Mouse (Mus musculus) forebrain, embryonic 14.5 days (tissue): ENCODE results near the gene Robo1. TPM values are rescaled to one million over a fixed set of nuclear protein-coding genes. Genes with fewer than 3 reads are reported as not detected.
A peak's percentile ranks its signal among the peaks of the same experiment; 100 is the strongest.

Source experiments
- ATAC-seq: fragments of 200-750 bp; cut with Nextera tagmentation; 2 replicates; pipeline ENCODE4 v1.8.0; 2017; ENCODE audit warnings: mild to moderate bottlenecking, moderate library complexity
- DNase-seq: peaks from one replicate; pipeline ENCODE4 v3.0.0-alpha.2; 2015; ENCODE audit warnings: low spot score
- H3K27ac ChIP-seq: fragments of 300-500 bp; sonication (generic); 2 replicates; pipeline ENCODE4 v1.5.1; 2014; ENCODE audit warnings: low read depth, mild to moderate bottlenecking, control low read depth, low read length, moderate library complexity
- H3K27me3 ChIP-seq: fragments of 300-500 bp; sonication (generic); replicated peaks from 2 replicates; pipeline ENCODE4 v1.6.1; 2014; ENCODE audit warnings: low read length, control low read depth, mixed read lengths; ENCODE audit not compliant: control insufficient read depth, insufficient read depth
- H3K36me3 ChIP-seq: fragments of 300-500 bp; sonication (generic); 2 replicates; pipeline ENCODE4 v1.6.1; 2014; ENCODE audit warnings: low read length, control low read depth; ENCODE audit not compliant: control insufficient read depth, insufficient read depth
- H3K4me1 ChIP-seq: fragments of 300-500 bp; sonication (generic); 2 replicates; pipeline ENCODE4 v1.6.1; 2014; ENCODE audit warnings: antibody characterized with exemption, low read length, control low read depth; ENCODE audit not compliant: control insufficient read depth, insufficient read depth
- H3K4me2 ChIP-seq: fragments of 300-500 bp; sonication (generic); 2 replicates; pipeline ENCODE4 v1.6.1; 2014; ENCODE audit warnings: mild to moderate bottlenecking, control low read depth, low read length
- H3K4me3 ChIP-seq: fragments of 300-500 bp; sonication (generic); 2 replicates; pipeline ENCODE4 v1.5.1; 2014; ENCODE audit warnings: low read depth, low read length, control low read depth
- H3K9ac ChIP-seq: fragments of 300-500 bp; sonication (generic); 2 replicates; pipeline ENCODE4 v1.6.1; 2014; ENCODE audit warnings: mild to moderate bottlenecking, low read length, control low read depth, moderate library complexity
- H3K9me3 ChIP-seq: fragments of 300-500 bp; sonication (generic); replicated peaks from 2 replicates; pipeline ENCODE4 v1.6.1; 2016; ENCODE audit warnings: low read length, control low read depth, mixed read lengths; ENCODE audit not compliant: control insufficient read depth
- WGBS: fragments of 180-500 bp; shearing (Covaris S2); extraction: QIAGEN DNeasy Blood & Tissue Kit; methylation state at CpG from one replicate; pipeline ENCODE4 v1.1.7; 2014; 5-methylcytosine and 5-hydroxymethylcytosine counted together
- polyA plus RNA-seq: library from polyadenylated mRNA; unstranded; fragments of >200 nt; fragmentation: Nextera tagmentation; extraction: Ambion mirVana; gene quantifications from 2 replicates; pipeline ENCODE4 v1.2.1, GENCODE M21; 2014

Gene Robo1
- polyA plus RNA-seq, 1 experiment from 2014 or later = 37.1 TPM

DNA sequence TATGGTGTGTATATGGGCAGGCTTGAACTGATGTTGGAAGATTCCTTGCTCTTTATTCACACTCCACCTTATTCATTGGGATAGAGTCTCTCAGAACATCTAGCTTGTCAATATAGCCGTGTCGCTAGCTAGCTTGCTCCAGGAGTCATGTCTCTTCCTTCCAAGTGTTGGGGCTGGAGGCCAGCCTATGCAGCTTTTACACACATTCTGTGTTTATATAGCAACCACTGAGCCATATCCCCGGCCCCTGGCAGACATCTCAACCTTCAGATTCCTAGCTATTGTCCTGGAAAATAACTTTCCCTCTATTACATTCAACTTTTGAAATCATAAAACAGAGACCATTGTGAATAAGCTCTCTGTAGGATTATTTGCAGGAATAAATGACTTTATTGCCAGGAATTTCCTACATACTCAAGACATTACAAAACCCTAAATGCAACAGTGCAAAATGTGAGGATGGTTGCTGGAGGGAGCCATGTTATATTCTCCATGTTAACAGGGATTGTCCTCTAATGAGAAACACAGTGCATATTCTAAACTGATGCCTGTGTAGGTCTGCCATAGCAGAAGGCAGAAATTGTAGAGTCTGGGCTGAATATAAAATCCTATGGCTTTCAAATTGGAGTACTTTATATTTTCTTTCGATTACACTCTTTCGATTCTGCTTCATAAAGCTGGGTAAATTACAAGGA lies 546.9 kb downstream of the Robo1 start:
- Histone ChIP-seq H3K4me1 (no peaks in the 10 kb centered on the region), H3K4me3 (no peak overlapping the region), H3K36me3 (no peaks in the 10 kb centered on the region), H3K9me3 (no peaks in the 10 kb centered on the region), H3K9ac (no peak overlapping the region), H3K27ac (no peak overlapping the region), H3K4me2 (no peak overlapping the region), H3K27me3 (no peaks in the 10 kb centered on the region)
- DNase-seq (no peak), ATAC-seq (no peak)
- 85% methylated on average over 5 of the region's 5 CpGs for WGBS

DNA sequence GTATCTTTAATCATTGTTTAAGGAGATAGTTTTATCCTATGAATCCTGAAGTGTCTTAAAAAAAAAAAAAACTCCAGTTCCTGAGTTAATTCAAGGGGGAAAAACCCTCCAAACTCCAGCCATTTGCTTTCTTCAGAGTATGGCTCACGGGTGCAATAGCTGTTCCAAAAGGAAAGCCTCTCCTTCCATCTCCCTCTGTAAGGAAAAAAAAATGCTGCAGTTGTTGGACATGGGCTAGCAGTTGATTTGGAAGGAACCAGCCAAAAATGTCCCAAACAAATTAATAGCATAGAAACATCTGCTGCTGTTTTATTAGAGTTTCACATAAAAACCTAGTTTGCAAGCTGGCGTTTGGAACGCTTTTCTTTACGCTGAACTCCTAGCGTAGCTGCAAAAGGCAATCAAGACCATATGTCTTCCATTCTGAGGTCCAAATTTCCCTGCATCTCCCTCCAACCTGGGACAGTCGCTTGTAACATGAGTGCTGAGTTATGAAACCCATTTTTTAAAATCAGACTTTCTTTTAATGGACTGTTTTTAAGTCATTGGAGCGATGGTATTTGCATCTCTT lies 553.7 kb downstream of the Robo1 start:
- no peak; the same call in 1 of the 2 replicates for ATAC-seq
- Histone ChIP-seq H3K9ac (no peak overlapping the region), H3K4me2 (no peak overlapping the region), H3K4me1 (no peaks in the 10 kb centered on the region), H3K4me3 (no peak overlapping the region), H3K36me3 (no peaks in the 10 kb centered on the region), H3K27me3 (no peaks in the 10 kb centered on the region), H3K27ac (no peak overlapping the region), H3K9me3 (no peaks in the 10 kb centered on the region)
- WGBS = 70% methylated on average over 7 of the region's 7 CpGs
- DNase-seq = peak; percentile 56

DNA sequence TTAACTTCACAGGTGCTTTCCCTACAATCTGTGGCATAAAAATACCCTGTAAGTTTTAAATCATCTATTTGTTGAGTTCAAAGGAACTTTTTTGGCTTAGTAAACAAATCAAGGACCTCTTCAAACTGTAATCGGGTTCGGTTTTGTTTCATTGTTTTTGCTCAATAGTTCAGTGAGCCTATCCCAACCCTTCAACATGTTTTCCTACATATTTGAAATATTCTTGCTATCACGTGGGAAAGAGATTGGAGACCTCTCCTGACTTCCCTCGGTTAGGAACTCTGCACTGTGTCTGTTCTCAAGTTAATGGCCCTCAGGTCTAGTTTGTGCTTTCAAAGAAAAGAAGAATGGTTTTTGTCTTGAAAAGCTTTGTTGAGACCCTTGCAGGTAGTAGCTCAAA lies 557.9 kb downstream of the Robo1 start:
- Histone ChIP-seq H3K9ac (no peak overlapping the region), H3K4me1 (no peaks in the 10 kb centered on the region), H3K27me3 (no peaks in the 10 kb centered on the region), H3K4me3 (no peak overlapping the region), H3K4me2 (no peak overlapping the region), H3K36me3 (no peaks in the 10 kb centered on the region), H3K27ac (no peak overlapping the region), H3K9me3 (no peaks in the 10 kb centered on the region)
- whole genome bisulfite sequencing = 91% methylated on average over 4 of the region's 4 CpGs
- DNase-seq (no peak), ATAC-seq (no peak)

DNA sequence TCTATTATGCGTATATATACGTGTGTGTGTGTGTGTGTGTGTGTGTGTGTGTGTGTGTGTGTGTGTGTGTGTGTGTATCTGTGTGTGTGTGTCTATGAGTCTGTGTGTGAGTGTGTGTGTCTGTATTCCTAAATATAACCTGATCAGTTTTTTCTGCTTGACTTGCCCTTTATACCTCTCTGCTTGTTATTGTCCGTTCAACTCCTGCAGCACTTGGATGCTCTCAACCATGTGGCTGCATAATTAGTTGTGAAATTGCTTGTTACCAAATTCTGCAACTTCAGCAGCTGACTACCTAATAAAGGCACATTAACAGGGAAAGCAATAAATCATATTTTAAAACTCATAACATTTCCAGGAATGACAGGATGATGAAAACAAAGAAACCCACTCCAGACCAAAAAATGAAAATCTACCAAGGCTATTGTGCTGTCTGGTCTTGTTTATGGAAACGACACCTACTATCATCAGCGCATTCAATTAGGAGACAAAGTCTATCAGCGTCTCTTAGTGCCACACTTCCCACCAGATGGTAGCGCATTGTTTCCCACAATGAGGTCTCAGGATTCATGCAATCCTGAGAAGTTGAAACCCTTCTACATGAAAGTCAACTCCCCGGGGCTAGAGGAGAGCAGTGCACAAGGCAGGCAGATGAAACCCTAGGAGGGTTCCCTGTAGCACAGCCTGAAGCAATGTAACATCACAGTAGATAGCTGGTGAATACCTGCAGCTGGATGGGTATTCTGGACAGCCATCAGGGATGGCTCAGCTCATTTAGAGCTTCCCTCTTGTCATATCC lies 567.0 kb downstream of the Robo1 start:
- H3K9me3 ChIP-seq = no peaks in the 10 kb centered on the region
- H3K36me3 ChIP-seq = no peaks in the 10 kb centered on the region
- no peak overlapping the region for H3K4me3 ChIP-seq
- 45% methylated on average over 8 of the region's 8 CpGs for WGBS
- H3K9ac ChIP-seq = no peak overlapping the region
- DNase-seq = peak; percentile 51
- H3K27me3 ChIP-seq = no peaks in the 10 kb centered on the region
- no peak overlapping the region for H3K27ac ChIP-seq
- ATAC-seq = peak; percentile 52; the same call in 1 of the 2 replicates
- peaks cover 6% of the 10 kb centered on the region for H3K4me1 ChIP-seq
- H3K4me2 ChIP-seq = no peak overlapping the region

DNA sequence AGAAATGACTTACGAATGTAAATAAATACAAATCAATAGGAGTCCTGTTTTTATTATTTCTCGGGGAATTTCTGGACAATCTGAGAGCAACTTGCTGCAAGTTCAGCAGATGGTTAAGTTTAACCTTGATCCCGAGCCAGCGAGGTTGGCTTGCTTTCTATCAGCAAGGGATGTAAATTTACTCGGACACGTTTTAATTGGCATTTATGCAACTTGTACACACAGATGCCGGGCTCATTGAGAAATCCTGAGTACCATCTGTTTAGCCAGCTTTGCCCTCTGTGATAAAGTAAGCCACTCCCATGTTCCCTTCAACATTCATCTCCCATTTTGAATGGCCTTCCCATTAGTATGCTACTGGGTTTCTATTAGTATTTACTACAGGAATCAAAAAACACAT lies 580.0 kb downstream of the Robo1 start:
- H3K9me3 ChIP-seq = no peaks in the 10 kb centered on the region
- no peak overlapping the region for H3K9ac ChIP-seq
- H3K36me3 ChIP-seq = no peaks in the 10 kb centered on the region
- 7% methylated on average over 7 of the region's 7 CpGs for WGBS
- ATAC-seq (peak; percentile 91), DNase-seq (peak; percentile 95)
- no peaks in the 10 kb centered on the region for H3K27me3 ChIP-seq
- H3K27ac ChIP-seq = no peak overlapping the region
- no peak overlapping the region for H3K4me3 ChIP-seq
- peak overlapping the region; percentile 0; the same call in 1 of the 2 replicates for H3K4me2 ChIP-seq
- no peaks in the 10 kb centered on the region; the same call in 1 of the 2 replicates for H3K4me1 ChIP-seq

DNA sequence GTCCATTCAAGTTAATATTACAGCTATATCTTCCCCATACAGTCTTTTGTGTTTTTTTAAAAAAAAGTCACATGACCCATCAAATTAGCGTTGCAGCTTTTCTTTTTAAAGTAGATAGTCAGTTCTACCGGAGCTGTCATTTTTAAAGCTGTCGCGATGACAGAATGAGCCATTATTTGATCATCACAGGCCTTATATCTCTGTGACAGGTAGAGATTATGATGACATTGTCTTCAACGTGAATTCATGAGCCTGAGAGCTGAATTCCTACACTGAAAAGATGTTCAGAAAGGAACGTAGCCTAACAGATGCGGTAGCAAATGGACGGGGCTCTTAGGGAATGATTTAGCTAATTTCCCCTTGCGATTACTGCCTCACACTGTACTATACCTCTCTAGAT lies 581.3 kb downstream of the Robo1 start:
- H3K4me3 ChIP-seq = no peak overlapping the region
- WGBS = 80% methylated on average over 9 of the region's 9 CpGs
- no peaks in the 10 kb centered on the region; the same call in 1 of the 2 replicates for H3K4me1 ChIP-seq
- no peaks in the 10 kb centered on the region for H3K27me3 ChIP-seq
- no peak for ATAC-seq
- H3K36me3 ChIP-seq = no peaks in the 10 kb centered on the region
- H3K27ac ChIP-seq = no peak overlapping the region
- H3K9ac ChIP-seq = no peak overlapping the region
- H3K9me3 ChIP-seq = no peaks in the 10 kb centered on the region
- peak; percentile 36 for DNase-seq
- no peak overlapping the region for H3K4me2 ChIP-seq

DNA sequence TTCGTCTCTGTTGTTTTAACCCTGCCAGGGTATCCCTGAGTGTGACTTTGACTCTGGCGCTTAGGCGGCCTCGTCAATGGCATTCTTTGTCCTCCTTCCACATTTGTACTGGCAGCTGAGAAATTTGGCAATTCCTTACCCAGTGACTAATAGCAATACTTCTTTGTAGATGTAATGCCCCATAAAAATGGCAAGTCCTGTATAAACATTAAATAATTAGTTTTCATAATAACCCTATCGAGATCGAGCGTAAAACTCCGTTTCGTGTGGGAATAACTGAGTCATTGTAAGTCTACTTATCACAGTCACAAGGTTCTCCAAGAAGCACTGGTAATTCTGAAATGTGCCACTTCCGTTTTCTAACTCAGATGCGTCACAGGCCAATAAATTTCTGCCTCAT lies 589.0 kb downstream of the Robo1 start:
- no peaks in the 10 kb centered on the region for H3K36me3 ChIP-seq
- no peak overlapping the region; the same call in 1 of the 2 replicates for H3K27ac ChIP-seq
- H3K9me3 ChIP-seq = no peaks in the 10 kb centered on the region
- no peaks in the 10 kb centered on the region for H3K27me3 ChIP-seq
- WGBS = 71% methylated on average over 11 of the region's 11 CpGs
- no peak overlapping the region for H3K4me2 ChIP-seq
- DNase-seq = no peak
- no peak; the same call in 1 of the 2 replicates for ATAC-seq
- no peak overlapping the region for H3K4me3 ChIP-seq
- no peak overlapping the region for H3K9ac ChIP-seq
- no peaks in the 10 kb centered on the region for H3K4me1 ChIP-seq

DNA sequence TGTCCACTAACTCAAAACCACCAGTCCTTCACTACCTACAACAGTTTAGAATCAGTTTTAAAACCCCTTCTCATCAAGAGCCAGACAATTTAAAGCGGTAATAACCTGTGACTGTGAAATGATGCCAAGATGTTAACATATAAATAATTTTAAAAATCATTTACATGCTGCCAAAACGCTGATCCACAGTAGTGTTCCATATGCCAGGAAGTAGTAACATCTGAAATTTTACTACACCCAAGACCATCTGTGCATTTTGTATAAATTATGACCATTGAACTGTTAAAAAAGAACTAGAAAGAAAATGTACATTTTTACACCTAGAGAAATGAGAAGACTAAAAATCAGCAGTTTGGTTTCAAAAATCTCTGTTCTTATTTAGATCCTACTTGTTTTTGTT lies 600.8 kb downstream of the Robo1 start:
- 65% methylated on average over 2 of the region's 2 CpGs for WGBS
- H3K4me2 ChIP-seq = no peak overlapping the region
- no peak; the same call in 1 of the 2 replicates for ATAC-seq

More for the DNA sequence above, 600.8 kb downstream of the Robo1 start:
- no peaks in the 10 kb centered on the region for H3K27me3 ChIP-seq
- H3K4me1 ChIP-seq = 0 out of 2 replicates have a peak, but pooled peaks cover 2% of the 10 kb centered on the region
- no peak overlapping the region for H3K27ac ChIP-seq
- no peaks in the 10 kb centered on the region for H3K9me3 ChIP-seq
- no peak overlapping the region for H3K9ac ChIP-seq
- DNase-seq = peak; percentile 67
- H3K36me3 ChIP-seq = no peaks in the 10 kb centered on the region
- H3K4me3 ChIP-seq = no peak overlapping the region
